Mouse (Mus musculus) liver, embryonic 16.5 days (tissue): ENCODE data around the gene Dlgap1. TPM values are rescaled to one million over a fixed set of nuclear protein-coding genes. Genes with fewer than 3 reads are reported as not detected.

Experiments used
- ATAC-seq: fragments of 200-750 bp; cut with Nextera tagmentation; 2 replicates; pipeline ENCODE4 v1.8.0; 2017; ENCODE audit warnings: low read depth, mild to moderate bottlenecking, moderate number of reproducible peaks, moderate library complexity
- H3K27ac ChIP-seq: fragments of 300-500 bp; sonication (generic); 2 replicates; pipeline ENCODE4 v1.5.1; 2014; ENCODE audit warnings: mild to moderate bottlenecking, low read length
- H3K27me3 ChIP-seq: fragments of 300-500 bp; sonication (generic); 2 replicates; pipeline ENCODE4 v1.6.1; 2014; ENCODE audit warnings: low read depth, low read length, mixed read lengths; ENCODE audit not compliant: control insufficient read depth, insufficient read depth
- H3K36me3 ChIP-seq: fragments of 300-500 bp; sonication (generic); 2 replicates; pipeline ENCODE4 v1.6.1; 2014; ENCODE audit warnings: mild to moderate bottlenecking; ENCODE audit not compliant: control insufficient read depth, insufficient read depth
- H3K4me1 ChIP-seq: fragments of 300-500 bp; sonication (generic); 2 replicates; pipeline ENCODE4 v1.6.1; 2014; ENCODE audit warnings: low read depth, low read length, mixed read lengths; ENCODE audit not compliant: control insufficient read depth
- H3K4me2 ChIP-seq: fragments of 300-500 bp; sonication (generic); 2 replicates; pipeline ENCODE4 v1.6.1; 2014; ENCODE audit warnings: low read depth, low read length, mixed read lengths
- H3K4me3 ChIP-seq: fragments of 300-500 bp; sonication (generic); 2 replicates; pipeline ENCODE4 v1.5.1; 2014; ENCODE audit warnings: low read depth, mild to moderate bottlenecking, low read length
- H3K9ac ChIP-seq: fragments of 300-500 bp; sonication (generic); 2 replicates; pipeline ENCODE4 v1.6.1; 2014; ENCODE audit warnings: low read depth, low read length
- H3K9me3 ChIP-seq: fragments of 300-500 bp; sonication (generic); replicated peaks from 2 replicates; pipeline ENCODE4 v1.6.1; 2016; ENCODE audit warnings: low read length; ENCODE audit not compliant: control insufficient read depth
- WGBS: fragments of 180-500 bp; shearing (Covaris S2); extraction: QIAGEN DNeasy Blood & Tissue Kit; methylation state at CpG from one replicate; pipeline ENCODE4 v1.1.7; 2014; ENCODE audit not compliant: insufficient replicate concordance; 5-methylcytosine and 5-hydroxymethylcytosine counted together
- polyA plus RNA-seq: library from polyadenylated mRNA; unstranded; fragments of >200 nt; fragmentation: Nextera tagmentation; extraction: Ambion mirVana; gene quantifications from 2 replicates; pipeline ENCODE4 v1.2.1, GENCODE M21; 2015

The Dlgap1 gene
- polyA plus RNA-seq, 1 experiment from 2014 or later, result 0.09 TPM

DNA sequence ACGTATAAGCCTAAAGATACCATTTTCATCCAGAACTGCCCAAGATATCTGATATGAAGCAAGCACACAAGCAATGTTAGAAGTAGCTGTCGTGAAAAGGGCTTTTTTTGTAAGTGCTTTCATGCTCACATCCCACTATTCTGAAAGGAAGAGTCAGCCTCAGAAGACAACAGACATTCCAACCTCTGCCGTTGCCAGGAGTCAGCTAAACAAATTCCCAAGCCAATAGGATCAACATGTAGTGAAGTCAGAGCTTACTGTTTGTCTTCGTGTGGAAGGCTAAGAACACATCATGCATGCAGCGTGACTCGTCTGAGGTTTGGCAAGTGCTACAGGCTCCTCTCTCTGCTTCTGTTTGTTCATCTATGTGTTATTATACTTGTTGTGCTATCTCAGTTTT is 529.4 kb downstream of the Dlgap1 start:
- H3K27ac ChIP-seq, result no peak overlapping the region
- no peaks in the 10 kb centered on the region for H3K4me1 ChIP-seq
- no peaks in the 10 kb centered on the region for H3K27me3 ChIP-seq
- no peak overlapping the region for H3K4me2 ChIP-seq
- no peak for ATAC-seq
- no peak overlapping the region for H3K4me3 ChIP-seq
- 65% methylated on average over 6 of the region's 6 CpGs for WGBS
- no peaks in the 10 kb centered on the region for H3K9me3 ChIP-seq
- H3K9ac ChIP-seq, result no peak overlapping the region
- H3K36me3 ChIP-seq, result no peaks in the 10 kb centered on the region

DNA sequence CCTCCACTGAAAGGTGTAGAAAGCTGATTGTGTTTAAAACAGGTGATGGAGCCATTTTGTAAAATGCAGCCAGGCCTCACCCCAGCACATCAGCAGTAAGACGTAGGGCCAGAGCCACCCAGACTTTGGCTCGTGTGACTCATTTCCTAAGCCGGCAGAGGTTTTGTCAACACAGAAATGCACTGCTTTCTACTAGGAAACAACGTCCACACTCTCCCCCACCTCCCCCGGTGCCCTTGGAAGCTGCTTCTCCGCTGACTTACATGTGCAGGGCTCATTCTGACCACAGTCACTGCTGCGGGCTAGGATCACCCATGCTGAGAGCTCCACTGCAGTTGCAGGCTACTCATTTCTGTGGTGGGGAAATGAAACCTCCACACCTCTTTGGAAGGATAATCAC is 533.1 kb downstream of the Dlgap1 start:
- no peaks in the 10 kb centered on the region for H3K4me1 ChIP-seq
- H3K4me3 ChIP-seq, result no peak overlapping the region
- no peak overlapping the region for H3K9ac ChIP-seq
- no peak overlapping the region for H3K4me2 ChIP-seq
- no peak overlapping the region for H3K27ac ChIP-seq
- no peaks in the 10 kb centered on the region for H3K27me3 ChIP-seq
- WGBS, result 16% methylated on average over 7 of the region's 7 CpGs
- no peaks in the 10 kb centered on the region for H3K9me3 ChIP-seq
- H3K36me3 ChIP-seq, result no peaks in the 10 kb centered on the region
- ATAC-seq, result no peak

DNA sequence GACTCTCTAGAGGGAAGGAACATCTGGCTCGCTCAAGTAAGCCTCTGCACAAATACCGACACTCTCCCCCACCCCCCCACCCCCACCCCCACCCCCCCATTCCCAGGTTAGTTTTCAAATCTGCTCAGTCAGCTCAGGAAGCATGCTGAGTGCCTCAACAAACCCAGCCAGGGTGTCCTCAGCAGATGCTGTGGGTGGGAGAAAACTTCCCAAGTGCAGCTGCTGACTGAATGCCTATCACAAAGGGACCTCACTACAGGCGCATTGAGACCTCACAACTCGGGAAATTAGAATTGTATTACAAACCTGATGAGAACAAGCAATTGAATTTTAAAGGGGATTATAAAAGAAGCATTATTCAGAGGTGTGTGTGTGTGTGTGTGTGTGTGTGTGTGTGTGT is 538.9 kb downstream of the Dlgap1 start:
- no peaks in the 10 kb centered on the region for H3K9me3 ChIP-seq
- H3K36me3 ChIP-seq, result no peaks in the 10 kb centered on the region
- no peak overlapping the region for H3K4me2 ChIP-seq
- H3K4me1 ChIP-seq, result no peaks in the 10 kb centered on the region
- H3K27me3 ChIP-seq, result no peaks in the 10 kb centered on the region
- WGBS, result 45% methylated on average over 4 of the region's 4 CpGs
- no peak for ATAC-seq
- H3K9ac ChIP-seq, result no peak overlapping the region
- no peak overlapping the region for H3K27ac ChIP-seq
- no peak overlapping the region for H3K4me3 ChIP-seq

DNA sequence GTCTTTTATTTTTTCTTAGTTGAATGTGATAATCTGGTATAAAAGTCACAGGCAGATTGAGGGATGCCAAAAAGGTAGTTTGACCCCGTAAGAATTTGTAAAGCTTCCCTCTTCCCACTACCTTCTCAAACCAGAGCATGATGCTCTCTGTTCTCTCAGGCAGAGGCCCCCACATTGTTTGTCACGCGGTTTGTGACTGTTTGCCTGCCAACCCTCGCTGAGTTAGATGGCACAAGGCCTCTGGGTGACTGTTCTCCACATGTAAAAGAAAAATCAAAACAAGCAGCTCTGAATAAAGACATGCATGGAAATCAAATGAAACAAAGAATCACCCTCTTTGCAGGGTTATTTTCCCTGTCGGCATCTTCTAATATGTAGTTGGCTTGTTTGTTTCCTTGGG is 541.6 kb downstream of the Dlgap1 start:
- Histone ChIP-seq H3K9ac (no peak overlapping the region), H3K9me3 (no peaks in the 10 kb centered on the region), H3K27ac (no peak overlapping the region), H3K4me1 (no peaks in the 10 kb centered on the region), H3K4me2 (no peak overlapping the region), H3K36me3 (no peaks in the 10 kb centered on the region), H3K4me3 (no peak overlapping the region), H3K27me3 (no peaks in the 10 kb centered on the region)
- no peak for ATAC-seq
- WGBS, result 60% methylated on average over 5 of the region's 5 CpGs

DNA sequence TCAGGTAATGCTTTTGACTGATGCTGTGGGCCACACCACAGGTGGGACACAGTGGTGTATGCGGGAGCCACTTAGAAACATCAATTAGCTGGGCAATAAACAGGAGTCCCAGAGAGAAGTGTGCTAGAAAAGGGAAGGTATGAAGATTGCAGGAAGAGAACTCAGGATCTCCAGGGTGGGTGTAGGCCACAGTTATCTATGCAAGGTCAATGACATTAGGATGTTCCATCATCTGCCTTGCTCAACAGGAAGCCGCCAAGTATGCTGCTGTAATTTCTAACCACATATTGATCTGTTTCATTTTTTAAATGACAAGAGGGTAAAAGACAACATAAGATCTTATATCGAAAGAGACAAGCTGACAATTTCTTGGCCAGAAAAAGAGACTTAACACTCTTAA is 542.5 kb downstream of the Dlgap1 start:
- H3K36me3 ChIP-seq, result no peaks in the 10 kb centered on the region
- no peak overlapping the region for H3K9ac ChIP-seq
- no peak for ATAC-seq
- no peak overlapping the region for H3K4me3 ChIP-seq
- 69% methylated on average over 3 of the region's 3 CpGs for WGBS
- no peak overlapping the region for H3K4me2 ChIP-seq
- no peaks in the 10 kb centered on the region for H3K27me3 ChIP-seq
- H3K9me3 ChIP-seq, result 0 out of 2 replicates have a peak, but pooled peaks cover 2% of the 10 kb centered on the region
- no peak overlapping the region for H3K27ac ChIP-seq
- no peaks in the 10 kb centered on the region for H3K4me1 ChIP-seq

DNA sequence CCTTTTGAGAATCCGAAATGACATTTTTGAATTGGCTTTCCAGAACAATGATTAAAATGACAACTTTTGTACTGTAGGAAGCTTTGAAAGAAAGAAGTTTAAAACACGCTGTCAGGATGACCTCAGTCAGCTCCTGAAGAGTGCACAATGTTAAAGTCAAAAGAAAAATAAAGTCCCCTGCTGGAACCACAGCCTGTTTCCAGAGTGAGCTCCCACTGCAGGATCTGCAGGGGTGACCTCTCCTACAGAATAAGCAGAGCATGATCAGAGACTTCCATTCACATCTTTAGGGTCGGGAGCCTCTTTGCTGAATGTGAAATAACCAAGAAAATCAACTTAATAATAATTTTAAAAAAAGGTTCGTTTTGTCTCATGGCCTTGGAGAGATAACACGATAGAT is 544.9 kb downstream of the Dlgap1 start:
- no peak overlapping the region for H3K4me3 ChIP-seq
- 0 out of 2 replicates have a peak, but pooled peaks cover 2% of the 10 kb centered on the region for H3K9me3 ChIP-seq
- no peaks in the 10 kb centered on the region for H3K4me1 ChIP-seq
- no peaks in the 10 kb centered on the region for H3K36me3 ChIP-seq
- no peak overlapping the region for H3K27ac ChIP-seq
- no peak overlapping the region for H3K4me2 ChIP-seq
- no peak for ATAC-seq
- no peak overlapping the region for H3K9ac ChIP-seq
- 64% methylated on average over 5 of the region's 5 CpGs for WGBS
- no peaks in the 10 kb centered on the region for H3K27me3 ChIP-seq

DNA sequence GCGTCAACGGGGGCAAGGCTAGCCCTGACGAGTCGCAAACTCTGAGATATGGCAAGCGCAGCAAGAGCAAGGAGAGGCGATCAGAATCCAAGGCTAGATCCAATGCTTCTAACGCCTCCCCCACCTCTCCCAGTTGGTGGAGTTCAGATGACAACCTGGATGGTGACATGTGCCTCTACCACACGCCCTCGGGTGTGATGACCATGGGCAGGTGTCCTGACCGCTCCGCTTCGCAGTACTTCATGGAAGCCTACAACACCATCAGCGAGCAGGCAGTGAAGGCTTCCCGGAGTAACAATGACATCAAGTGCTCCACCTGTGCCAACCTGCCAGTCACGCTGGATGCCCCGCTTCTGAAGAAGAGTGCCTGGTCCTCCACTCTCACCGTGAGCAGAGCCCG is 547.6 kb downstream of the Dlgap1 start:
- H3K36me3 ChIP-seq, result no peaks in the 10 kb centered on the region
- H3K27ac ChIP-seq, result no peak overlapping the region
- H3K4me3 ChIP-seq, result no peak overlapping the region
- no peak for ATAC-seq
- no peak overlapping the region for H3K4me2 ChIP-seq
- no peaks in the 10 kb centered on the region for H3K4me1 ChIP-seq
- H3K27me3 ChIP-seq, result no peaks in the 10 kb centered on the region
- 0 out of 2 replicates have a peak, but pooled peaks cover 2% of the 10 kb centered on the region for H3K9me3 ChIP-seq
- WGBS, result 76% methylated on average over 18 of the region's 18 CpGs
- no peak overlapping the region for H3K9ac ChIP-seq

DNA sequence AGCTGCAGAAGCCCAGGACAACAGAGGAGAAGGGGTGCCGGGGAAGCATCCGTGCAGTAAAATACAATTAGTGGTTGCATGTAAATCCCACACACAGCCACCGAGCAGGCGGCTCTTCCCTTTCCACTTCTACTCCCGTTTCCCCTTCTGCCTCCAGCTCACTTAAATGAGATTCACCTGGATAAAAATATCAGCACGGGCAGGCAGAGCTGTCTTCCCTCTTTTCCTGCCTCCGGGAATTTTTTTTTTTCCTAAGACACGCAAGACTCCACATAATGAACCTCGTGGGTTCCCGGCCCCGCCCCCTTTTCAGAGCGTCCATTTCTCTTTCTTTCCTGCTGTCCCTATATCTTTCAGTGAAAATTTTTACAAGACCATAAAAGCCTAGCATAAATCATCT is 548.5 kb downstream of the Dlgap1 start:
- Histone ChIP-seq H3K4me1 (no peaks in the 10 kb centered on the region), H3K9me3 (0 out of 2 replicates have a peak, but pooled peaks cover 2% of the 10 kb centered on the region), H3K4me3 (no peak overlapping the region), H3K36me3 (no peaks in the 10 kb centered on the region), H3K9ac (no peak overlapping the region), H3K27ac (no peak overlapping the region), H3K27me3 (no peaks in the 10 kb centered on the region), H3K4me2 (no peak overlapping the region)
- ATAC-seq, result no peak
- WGBS, result 70% methylated on average over 12 of the region's 12 CpGs

DNA sequence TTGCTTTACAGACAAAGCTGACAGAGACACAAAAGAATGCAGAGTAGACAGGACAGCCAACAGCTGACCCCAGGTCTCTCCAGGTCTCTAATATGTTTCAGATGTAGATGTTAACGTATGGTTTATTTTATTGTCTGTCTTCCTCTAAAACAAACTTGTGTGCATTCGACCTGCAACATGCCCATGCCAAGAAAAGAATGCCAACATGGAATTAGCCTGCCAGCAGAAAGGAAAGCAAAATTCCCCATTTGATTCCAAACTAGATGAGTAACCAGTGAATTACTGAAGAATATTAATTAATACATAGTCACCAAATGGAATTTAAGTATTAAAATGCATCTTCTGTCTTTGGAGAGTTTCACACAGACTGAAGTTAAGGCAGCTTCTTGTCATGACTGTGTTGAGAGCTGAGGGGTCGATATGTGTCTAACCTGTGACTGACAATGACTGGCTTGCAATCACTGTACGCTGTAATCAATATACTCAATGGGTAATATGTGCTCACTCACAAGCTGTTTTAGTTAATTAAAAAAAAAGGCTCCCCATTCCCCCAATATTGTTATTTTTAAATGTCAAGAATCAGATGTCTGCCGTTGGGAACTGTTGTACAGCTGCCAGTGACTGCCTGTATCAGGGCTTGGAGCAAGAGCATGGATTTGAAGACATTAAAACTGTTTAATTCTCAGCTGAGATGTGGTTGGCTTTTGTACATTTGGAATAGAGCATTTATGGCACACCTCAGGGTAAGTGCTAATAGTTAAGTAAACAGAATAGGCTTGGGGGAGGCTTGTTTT is 552.4 kb downstream of the Dlgap1 start:
- Histone ChIP-seq H3K9ac (no peak overlapping the region), H3K4me3 (no peak overlapping the region), H3K9me3 (0 out of 2 replicates have a peak, but pooled peaks cover under 1% of the 10 kb centered on the region), H3K4me2 (no peak overlapping the region), H3K27ac (no peak overlapping the region), H3K36me3 (no peaks in the 10 kb centered on the region), H3K27me3 (no peaks in the 10 kb centered on the region), H3K4me1 (no peaks in the 10 kb centered on the region)
- ATAC-seq, result no peak
- WGBS, result 52% methylated on average over 5 of the region's 5 CpGs
